Mouse (Mus musculus) midbrain, embryonic 14.5 days (tissue): ENCODE results near the gene Tmem40. TPM values are rescaled to one million over a fixed set of nuclear protein-coding genes. Genes with fewer than 3 reads are reported as not detected.

ENCODE experiments used
- ATAC-seq: fragments of 200-750 bp; cut with Nextera tagmentation; 2 replicates; pipeline ENCODE4 v1.8.0; 2017; ENCODE audit warnings: moderate number of reproducible peaks, moderate library complexity; ENCODE audit not compliant: low FRiP score, low TSS enrichment
- DNase-seq: peaks from one replicate; pipeline ENCODE4 v3.0.0-alpha.2; 2015
- H3K27ac ChIP-seq: fragments of 300-500 bp; sonication (generic); replicated peaks from 2 replicates; pipeline ENCODE4 v1.5.1; 2014; ENCODE audit warnings: mild to moderate bottlenecking, low read depth, low read length, moderate library complexity
- H3K27me3 ChIP-seq: fragments of 300-500 bp; sonication (generic); 2 replicates; pipeline ENCODE4 v1.6.1; 2014; ENCODE audit warnings: low read length, control low read depth, mixed read lengths; ENCODE audit not compliant: control insufficient read depth, insufficient read depth
- H3K36me3 ChIP-seq: fragments of 300-500 bp; sonication (generic); 2 replicates; pipeline ENCODE4 v1.6.1; 2014; ENCODE audit warnings: low read length, control low read depth; ENCODE audit not compliant: control insufficient read depth, insufficient read depth
- H3K4me1 ChIP-seq: fragments of 300-500 bp; sonication (generic); 2 replicates; pipeline ENCODE4 v1.6.1; 2014; ENCODE audit warnings: mild to moderate bottlenecking, antibody characterized with exemption, low read length, control low read depth; ENCODE audit not compliant: control insufficient read depth, insufficient read depth
- H3K4me2 ChIP-seq: fragments of 300-500 bp; sonication (generic); 2 replicates; pipeline ENCODE4 v1.6.1; 2014; ENCODE audit warnings: mild to moderate bottlenecking, low read length, moderate library complexity
- H3K4me3 ChIP-seq: fragments of 300-500 bp; sonication (generic); replicated peaks from 2 replicates; pipeline ENCODE4 v1.5.1; 2014; ENCODE audit warnings: low read depth, low read length
- H3K9ac ChIP-seq: fragments of 300-500 bp; sonication (generic); replicated peaks from 2 replicates; pipeline ENCODE4 v1.6.1; 2014; ENCODE audit warnings: mild to moderate bottlenecking, low read length, moderate library complexity
- H3K9me3 ChIP-seq: fragments of 300-500 bp; sonication (generic); 2 replicates; pipeline ENCODE4 v1.6.1; 2016; ENCODE audit warnings: low read length, control low read depth, mixed read lengths; ENCODE audit not compliant: control insufficient read depth
- WGBS: fragments of 180-500 bp; shearing (Covaris S2); extraction: QIAGEN DNeasy Blood & Tissue Kit; methylation state at CpG from one replicate; pipeline ENCODE4 v1.1.7; 2014; 5-methylcytosine and 5-hydroxymethylcytosine counted together
- polyA plus RNA-seq: library from polyadenylated mRNA; unstranded; fragments of >200 nt; fragmentation: Nextera tagmentation; extraction: Ambion mirVana; gene quantifications from 2 replicates; pipeline ENCODE4 v1.2.1, GENCODE M21; 2014

Gene Tmem40
- polyA plus RNA-seq, 1 experiment from 2014 or later = 0.66 TPM

DNA sequence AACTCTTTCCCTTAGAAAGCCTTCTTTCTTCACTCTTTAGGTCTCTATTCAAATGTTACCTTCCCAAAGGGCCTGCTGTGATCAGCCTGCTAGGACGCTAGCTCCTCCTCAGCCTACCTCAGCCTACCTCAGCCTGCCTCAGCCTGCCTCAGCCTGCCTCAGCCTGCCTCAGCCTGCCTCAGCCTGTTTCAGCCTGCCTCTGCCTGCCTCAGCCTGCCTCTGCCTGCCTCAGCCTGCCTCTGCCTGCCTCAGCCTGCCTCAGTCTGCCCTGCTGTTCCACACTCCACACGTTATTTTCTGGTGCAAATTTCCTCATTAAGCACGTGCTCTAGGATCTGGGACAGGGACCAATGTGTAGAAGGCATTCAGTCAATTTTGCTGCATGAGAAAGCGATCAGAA is 2.1 kb downstream of the Tmem40 start:
- H3K36me3 ChIP-seq = no peaks in the 10 kb centered on the region
- H3K4me3 ChIP-seq = no peak overlapping the region
- H3K9ac ChIP-seq = no peak overlapping the region
- H3K4me2 ChIP-seq = no peak overlapping the region
- no peaks in the 10 kb centered on the region for H3K4me1 ChIP-seq
- no peak overlapping the region for H3K27ac ChIP-seq
- no peak for ATAC-seq
- 90% methylated on average over 4 of the region's 4 CpGs for WGBS
- no peaks in the 10 kb centered on the region for H3K9me3 ChIP-seq
- DNase-seq = no peak
- H3K27me3 ChIP-seq = no peaks in the 10 kb centered on the region

DNA sequence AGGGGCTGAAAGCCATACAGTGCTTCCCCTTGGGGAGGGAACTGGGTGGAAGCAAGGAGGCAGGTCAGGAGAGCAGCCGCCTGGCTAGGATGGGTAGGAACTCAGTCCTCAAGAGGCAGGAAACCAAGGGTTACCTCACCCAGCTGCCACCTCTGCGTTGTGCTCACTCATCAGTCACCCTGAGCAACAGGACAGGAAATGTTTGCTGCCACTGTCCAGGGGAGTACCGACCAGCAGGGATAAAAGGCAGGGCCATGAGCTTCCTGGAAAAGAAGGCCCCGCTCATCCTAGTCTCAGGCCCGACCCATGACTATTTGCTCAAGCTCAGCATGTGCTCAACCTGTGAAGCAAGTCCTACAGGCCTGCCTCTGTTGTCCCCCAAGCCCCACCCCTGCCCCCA is 2.7 kb downstream of the Tmem40 start:
- no peak overlapping the region for H3K4me3 ChIP-seq
- H3K27ac ChIP-seq = no peak overlapping the region
- H3K9me3 ChIP-seq = no peaks in the 10 kb centered on the region
- no peak overlapping the region for H3K4me2 ChIP-seq
- DNase-seq (no peak), ATAC-seq (no peak)
- no peak overlapping the region for H3K9ac ChIP-seq
- no peaks in the 10 kb centered on the region for H3K27me3 ChIP-seq
- H3K4me1 ChIP-seq = no peaks in the 10 kb centered on the region
- 76% methylated on average over 5 of the region's 5 CpGs for WGBS
- H3K36me3 ChIP-seq = no peaks in the 10 kb centered on the region

DNA sequence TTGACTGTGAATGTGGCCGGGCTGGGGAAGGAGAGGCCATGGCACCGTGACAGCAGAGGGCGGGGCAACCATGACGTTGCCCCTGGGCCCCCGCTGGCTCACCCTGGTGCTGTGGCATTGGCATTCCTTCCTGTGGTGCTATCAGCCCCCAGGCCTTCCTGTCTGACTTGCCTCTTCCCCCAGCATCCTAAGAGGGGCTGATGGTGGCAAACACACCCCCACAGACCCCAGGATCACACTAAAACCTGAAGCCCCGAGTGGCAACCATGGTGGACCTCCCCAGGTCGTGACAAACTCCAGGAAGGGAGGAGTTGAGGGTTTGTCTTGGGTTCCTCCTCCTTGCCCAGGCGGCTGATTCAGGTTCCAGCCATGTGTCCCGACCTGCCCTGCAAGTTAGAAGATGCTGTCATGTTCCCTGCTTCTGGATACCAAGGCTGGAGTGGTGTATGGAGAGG is 3.2 kb downstream of the Tmem40 start:
- DNase-seq = no peak

DNA sequence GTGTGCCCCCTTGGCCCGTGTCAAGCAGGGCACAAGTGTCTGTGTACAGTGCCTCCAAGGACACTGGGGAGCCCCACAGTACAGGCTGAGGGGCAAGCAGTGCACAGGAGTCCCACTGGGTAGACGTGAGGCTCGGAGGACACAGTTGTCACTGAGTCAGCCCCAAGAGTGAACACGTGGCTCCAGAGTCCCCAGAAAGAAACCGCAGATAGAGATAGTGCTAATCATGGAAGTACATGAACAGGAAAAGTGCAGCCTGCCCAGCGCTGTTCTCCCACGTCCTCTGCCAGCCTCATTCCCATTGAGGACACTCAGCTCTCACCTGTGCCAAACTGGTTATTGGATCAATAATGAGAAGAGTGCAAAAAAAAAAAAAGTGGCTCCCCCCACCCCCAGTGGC is 6.7 kb downstream of the Tmem40 start:
- no peaks in the 10 kb centered on the region for H3K4me1 ChIP-seq
- H3K36me3 ChIP-seq = no peaks in the 10 kb centered on the region
- H3K27ac ChIP-seq = no peak overlapping the region
- H3K4me2 ChIP-seq = no peak overlapping the region
- 79% methylated on average over 7 of the region's 7 CpGs for WGBS
- no peak for DNase-seq
- no peak overlapping the region for H3K4me3 ChIP-seq
- H3K27me3 ChIP-seq = no peaks in the 10 kb centered on the region
- ATAC-seq = no peak
- H3K9me3 ChIP-seq = no peaks in the 10 kb centered on the region
- H3K9ac ChIP-seq = no peak overlapping the region

More for the DNA sequence above, 3.2 kb downstream of the Tmem40 start:
- no peaks in the 10 kb centered on the region for H3K36me3 ChIP-seq
- H3K9ac ChIP-seq = no peak overlapping the region
- 78% methylated on average over 9 of the region's 9 CpGs for WGBS
- no peaks in the 10 kb centered on the region for H3K27me3 ChIP-seq
- H3K4me2 ChIP-seq = no peak overlapping the region
- no peaks in the 10 kb centered on the region for H3K9me3 ChIP-seq
- no peak overlapping the region for H3K27ac ChIP-seq
- H3K4me1 ChIP-seq = no peaks in the 10 kb centered on the region
- H3K4me3 ChIP-seq = no peak overlapping the region
- no peak; the same call in 1 of the 2 replicates for ATAC-seq

DNA sequence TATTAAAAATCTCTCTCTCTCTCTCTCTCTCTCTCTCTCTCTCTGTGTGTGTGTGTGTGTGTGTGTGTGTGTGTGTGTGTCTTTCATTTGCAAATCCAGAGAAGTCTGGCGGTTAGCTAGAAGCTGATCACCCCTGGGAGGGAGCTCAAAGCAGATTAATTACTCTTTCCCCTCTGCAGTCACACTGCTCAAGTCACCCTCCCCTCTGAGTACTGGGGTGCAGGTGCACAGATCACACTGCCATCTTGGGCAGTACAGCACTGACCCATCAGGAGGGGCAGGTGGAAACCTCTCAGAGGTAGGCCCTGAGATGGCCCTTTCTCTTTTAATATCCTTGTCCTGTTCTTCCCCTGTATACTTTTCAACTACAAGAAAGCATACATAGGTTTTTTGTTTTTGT is 15.9 kb downstream of the Tmem40 start:
- no peak overlapping the region for H3K27ac ChIP-seq
- DNase-seq (peak; percentile 33), ATAC-seq (no peak)
- H3K4me1 ChIP-seq = no peaks in the 10 kb centered on the region
- no peaks in the 10 kb centered on the region for H3K27me3 ChIP-seq
- no peaks in the 10 kb centered on the region for H3K9me3 ChIP-seq
- H3K9ac ChIP-seq = no peak overlapping the region
- no peak overlapping the region for H3K4me2 ChIP-seq
- no peaks in the 10 kb centered on the region for H3K36me3 ChIP-seq
- H3K4me3 ChIP-seq = no peak overlapping the region
- WGBS = 0% methylated on average over 1 of the region's 1 CpGs

DNA sequence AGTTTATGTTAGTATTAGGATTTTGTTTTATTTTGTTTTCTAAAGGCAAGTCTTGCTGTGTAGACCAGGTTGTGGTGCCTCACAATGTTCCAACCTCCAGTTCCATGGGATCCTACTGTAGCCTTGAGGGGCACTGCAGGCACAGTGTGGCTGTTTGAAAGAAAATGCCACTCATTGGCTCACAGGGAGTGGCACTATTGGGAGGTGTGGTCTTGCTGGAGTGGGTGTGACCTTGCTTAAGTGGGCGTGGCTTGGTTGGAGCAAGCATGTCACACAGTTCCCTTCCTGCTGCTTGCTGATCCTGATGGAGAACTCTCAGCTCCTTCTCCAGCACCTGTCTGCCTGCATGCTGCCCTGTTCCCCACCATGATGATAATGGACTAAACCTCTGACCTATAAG is 18.6 kb downstream of the Tmem40 start:
- ATAC-seq = no peak
- H3K9me3 ChIP-seq = no peaks in the 10 kb centered on the region
- no peaks in the 10 kb centered on the region for H3K36me3 ChIP-seq
- H3K27ac ChIP-seq = no peak overlapping the region
- no peak overlapping the region for H3K4me3 ChIP-seq
- DNase-seq = no peak
- no peak overlapping the region for H3K9ac ChIP-seq
- H3K27me3 ChIP-seq = no peaks in the 10 kb centered on the region
- H3K4me1 ChIP-seq = no peaks in the 10 kb centered on the region
- H3K4me2 ChIP-seq = no peak overlapping the region
- 3% methylated on average over 1 of the region's 1 CpGs for WGBS

DNA sequence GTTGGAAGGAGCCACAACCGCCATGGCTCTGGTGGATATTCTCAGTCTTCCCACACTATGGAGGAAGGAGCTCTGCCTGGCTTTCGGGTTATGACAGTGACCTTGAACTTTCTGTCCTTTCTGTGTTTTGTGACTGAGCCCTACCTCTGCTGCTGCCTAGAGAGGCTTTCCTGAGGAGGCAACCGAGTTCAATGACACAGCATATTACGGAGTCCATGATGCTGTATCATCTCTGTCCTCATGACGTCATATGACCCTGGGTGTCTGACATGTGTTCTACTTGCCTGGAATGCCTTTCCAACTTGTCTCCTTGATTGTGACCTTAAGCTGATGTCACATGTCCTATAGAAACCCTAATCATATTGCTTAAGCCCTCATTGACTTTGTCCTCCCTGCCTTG is 23.2 kb downstream of the Tmem40 start:
- Histone ChIP-seq H3K4me3 (no peak overlapping the region), H3K27me3 (no peaks in the 10 kb centered on the region), H3K27ac (no peak overlapping the region), H3K36me3 (no peaks in the 10 kb centered on the region), H3K4me1 (no peaks in the 10 kb centered on the region), H3K4me2 (no peak overlapping the region), H3K9ac (no peak overlapping the region), H3K9me3 (no peaks in the 10 kb centered on the region)
- 95% methylated on average over 5 of the region's 5 CpGs for WGBS
- ATAC-seq = no peak
- DNase-seq = no peak

DNA sequence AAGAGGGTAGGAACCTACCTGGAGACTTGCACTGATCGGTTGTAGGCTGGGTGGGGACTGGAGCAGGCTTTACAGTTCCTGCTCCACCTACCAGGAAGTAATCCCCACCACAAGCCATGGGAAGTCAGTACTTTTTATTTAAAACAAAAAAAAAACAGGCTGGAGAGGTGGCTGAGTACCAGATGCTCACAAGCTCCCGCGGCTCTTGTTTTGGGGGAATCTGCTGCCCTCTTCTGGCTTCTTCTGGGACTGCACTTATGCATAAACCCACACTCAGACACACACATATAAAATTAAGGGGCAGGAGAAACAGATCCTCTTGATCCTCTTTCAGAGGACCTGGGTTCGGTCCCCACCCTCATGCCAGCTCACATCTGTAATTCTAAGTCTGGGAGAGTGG is 27.3 kb downstream of the Tmem40 start:
- Histone ChIP-seq H3K27me3 (no peaks in the 10 kb centered on the region), H3K36me3 (no peaks in the 10 kb centered on the region), H3K9me3 (no peaks in the 10 kb centered on the region), H3K9ac (no peak overlapping the region), H3K4me2 (no peak overlapping the region), H3K4me3 (no peak overlapping the region), H3K27ac (no peak overlapping the region), H3K4me1 (no peaks in the 10 kb centered on the region)
- WGBS = 76% methylated on average over 4 of the region's 4 CpGs
- ATAC-seq (no peak), DNase-seq (peak; percentile 30)

DNA sequence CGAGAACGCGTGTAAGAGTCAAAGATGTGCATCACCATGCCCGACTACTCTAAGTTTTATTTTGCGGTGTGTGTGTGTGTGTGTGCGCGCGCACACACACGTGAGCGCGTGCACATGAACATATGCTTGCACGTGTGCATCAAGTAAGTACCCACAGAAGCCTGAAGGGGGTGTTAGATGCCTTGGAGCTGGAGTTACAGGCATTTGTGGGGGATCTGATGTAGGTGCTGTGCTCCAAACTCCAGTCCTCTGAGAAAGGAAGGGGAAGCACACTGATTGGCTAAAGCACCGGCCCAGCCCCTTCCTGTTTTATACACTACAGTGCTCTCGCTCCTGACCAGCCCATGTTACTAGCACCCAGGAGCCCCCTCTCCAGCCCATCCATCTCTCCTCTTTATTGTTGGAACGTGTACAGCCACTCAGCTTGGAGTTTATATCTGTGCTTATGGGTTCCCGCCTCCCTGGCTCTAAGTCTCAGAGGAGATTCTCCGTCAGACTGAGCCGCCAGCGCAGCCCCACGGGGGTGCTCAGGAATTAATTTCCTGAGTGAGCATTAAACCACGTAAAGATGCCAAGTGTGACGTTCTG is 29.8 kb downstream of the Tmem40 start:
- Histone ChIP-seq H3K4me2 (no peak overlapping the region), H3K27ac (no peak overlapping the region), H3K9ac (no peak overlapping the region), H3K4me3 (no peak overlapping the region), H3K36me3 (no peaks in the 10 kb centered on the region), H3K9me3 (no peaks in the 10 kb centered on the region), H3K4me1 (no peaks in the 10 kb centered on the region), H3K27me3 (no peaks in the 10 kb centered on the region)
- ATAC-seq (no peak), DNase-seq (no peak)
- WGBS = 80% methylated on average over 22 of the region's 22 CpGs
